Mouse (Mus musculus): ENCODE results near the gene Azin2.

The Azin2 gene

DNA sequence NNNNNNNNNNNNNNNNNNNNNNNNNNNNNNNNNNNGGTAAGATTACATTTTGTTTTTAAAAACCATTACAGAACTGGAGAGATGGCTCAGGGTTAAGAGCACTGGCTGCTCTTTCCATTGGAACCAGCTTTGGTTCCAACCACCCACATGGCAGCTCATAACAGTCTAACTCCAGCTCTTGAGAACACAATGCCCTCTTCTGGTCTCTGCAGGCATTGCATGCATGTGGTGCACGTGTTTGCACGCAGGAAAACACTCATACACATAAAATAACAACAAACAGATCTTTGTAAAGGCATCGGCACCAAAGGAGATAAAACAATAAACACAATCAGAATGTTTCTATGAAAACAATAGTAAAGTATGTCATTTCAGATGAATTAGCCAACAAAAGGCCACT, 19.9 kb downstream of the Azin2 start:
- DNase-seq (ENCODE audit: low spot score in 2 of 2) = no peak

DNA sequence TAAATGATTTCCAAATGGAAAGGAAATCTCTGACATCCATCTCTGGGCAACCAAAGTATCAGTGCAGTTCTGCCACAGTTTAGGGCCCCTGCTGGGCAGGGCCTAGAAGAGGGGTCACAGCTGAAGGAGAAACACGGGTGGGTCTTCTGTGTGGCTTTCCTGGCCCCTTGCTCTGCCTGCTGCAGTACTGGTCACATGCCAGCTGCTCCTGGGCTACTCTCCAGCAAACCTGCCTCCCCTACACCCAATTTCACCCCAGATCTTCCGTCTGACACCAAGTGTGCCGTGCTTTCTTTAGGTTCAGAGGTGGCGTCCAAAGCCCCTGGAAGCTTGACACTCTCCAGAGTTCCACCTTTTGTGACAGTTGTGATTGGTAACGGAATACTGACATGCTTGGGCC, 26.6 kb downstream of the Azin2 start:
- no peak for DNase-seq (ENCODE audit: low spot score in 2 of 2)

DNA sequence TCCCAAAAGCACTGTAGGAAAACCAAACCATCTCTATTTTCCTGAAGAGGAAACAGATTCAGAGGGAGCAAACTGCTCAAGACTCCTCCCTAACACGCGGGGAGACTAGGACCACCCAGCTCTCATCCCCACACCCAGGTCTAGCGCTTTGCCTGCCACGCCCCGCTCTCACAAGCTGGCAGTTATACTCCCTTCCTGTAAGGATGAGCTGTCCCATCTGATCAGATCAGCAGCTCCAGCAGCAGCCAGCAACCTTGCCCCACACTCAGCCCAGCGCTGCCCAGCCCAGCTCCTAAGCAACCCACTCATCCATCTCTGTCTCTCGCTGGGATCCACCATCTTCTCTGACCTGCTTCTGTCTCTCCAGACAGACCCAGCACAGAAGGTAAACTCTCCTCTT, 29.5 kb downstream of the Azin2 start:
- DNase-seq (ENCODE audit: low spot score in 2 of 2) = no peak

DNA sequence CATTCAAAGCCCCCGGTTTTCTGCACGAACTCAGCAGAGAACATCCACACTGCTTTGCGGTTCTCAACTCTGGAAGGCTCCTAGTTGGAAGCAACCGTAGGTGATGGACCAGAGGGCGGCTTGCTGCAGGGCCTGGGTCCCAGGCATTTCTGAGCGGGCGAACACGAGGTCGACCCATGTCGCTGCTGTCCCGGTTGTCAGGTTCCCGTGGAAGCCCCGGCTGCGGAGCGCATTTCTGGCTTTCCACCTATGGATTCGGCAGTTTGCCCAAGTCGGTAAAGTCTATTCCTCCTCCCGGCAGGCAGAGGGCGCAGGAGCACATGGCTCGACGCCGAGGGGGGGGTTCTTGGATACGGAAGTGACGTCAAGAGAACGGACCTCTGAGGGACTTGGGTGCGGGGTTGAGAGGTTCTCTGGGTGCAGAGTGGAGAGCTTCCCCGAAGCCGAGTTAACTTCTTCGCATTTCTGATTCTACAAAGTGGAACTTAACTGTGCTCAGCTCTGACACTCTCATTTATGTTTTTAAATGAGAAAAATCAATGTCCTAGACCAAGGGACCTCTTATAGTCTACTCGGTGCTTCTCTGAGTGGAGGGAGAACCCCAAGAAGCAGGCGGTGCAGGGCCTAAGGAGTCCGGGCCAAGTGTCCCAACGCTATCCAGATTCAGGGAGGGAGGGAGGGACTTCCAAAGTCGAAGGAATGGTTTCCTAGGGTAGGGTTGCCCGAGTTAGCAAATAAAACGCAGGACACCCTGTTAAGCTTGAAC, 37.2 kb downstream of the Azin2 start:
- DNase-seq (ENCODE audit: low spot score in 2 of 2) = peak; percentile 73 to 79

DNA sequence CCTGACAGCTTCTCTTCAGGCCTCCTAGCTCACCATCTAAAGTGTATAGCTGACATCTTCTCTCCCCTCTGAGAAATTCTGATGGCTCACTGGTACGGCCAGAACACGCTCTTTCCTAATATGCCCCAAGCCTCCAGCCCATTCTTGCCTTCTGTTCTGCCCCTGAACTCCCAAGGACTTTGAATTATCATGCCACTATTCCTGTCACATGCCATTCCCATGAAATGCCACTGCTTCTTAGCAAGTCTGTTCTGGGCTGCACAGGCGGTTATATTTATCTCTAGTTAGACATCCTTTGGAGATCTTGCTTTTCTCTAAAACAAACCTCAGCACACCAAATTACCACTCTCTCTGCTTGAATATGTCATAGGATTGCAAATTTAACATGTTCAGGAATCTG, 38.6 kb downstream of the Azin2 start:
- no peak for DNase-seq (ENCODE audit: low spot score in 2 of 2)

DNA sequence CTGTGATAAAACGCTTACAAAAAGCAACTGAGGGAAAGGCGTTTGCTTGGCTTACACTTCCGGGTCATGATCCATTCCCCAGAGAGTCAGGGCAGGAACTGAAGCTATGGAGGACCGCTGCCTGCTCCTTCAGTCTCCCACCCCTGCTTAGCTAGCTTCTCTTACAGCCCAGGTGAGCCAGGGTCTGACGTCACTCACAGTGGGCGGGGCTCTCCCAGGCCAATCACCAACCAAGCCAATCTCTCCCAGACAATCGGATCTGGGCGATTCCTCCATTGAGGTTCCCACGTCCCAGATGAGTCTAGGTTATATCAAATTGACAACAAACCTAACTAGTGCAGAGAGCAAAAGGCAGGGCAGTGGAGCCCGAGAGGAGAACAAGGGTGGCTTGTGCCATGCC, 43.1 kb downstream of the Azin2 start:
- no peak for DNase-seq (ENCODE audit: low spot score in 2 of 2)

DNA sequence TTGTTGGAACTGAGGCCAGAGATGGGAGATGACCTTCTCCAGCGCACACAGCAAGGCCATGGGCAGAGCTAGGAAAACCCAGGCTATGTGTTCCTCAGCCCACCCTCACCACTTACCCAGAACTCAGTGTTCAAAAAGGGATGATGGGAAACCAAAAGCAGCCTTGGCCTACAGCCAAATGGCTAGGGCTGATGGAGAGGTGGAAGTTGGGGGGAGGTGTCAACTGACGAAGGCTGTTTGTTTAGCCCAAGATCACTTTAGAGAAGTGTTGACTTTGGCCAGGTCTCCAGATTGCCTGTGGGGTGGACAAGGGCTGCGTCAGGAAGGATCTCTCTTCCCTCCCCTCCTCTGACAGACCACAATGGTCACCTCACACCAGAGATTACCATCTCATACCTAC, 44.1 kb downstream of the Azin2 start:
- DNase-seq (ENCODE audit: low spot score in 2 of 2) = no peak

DNA sequence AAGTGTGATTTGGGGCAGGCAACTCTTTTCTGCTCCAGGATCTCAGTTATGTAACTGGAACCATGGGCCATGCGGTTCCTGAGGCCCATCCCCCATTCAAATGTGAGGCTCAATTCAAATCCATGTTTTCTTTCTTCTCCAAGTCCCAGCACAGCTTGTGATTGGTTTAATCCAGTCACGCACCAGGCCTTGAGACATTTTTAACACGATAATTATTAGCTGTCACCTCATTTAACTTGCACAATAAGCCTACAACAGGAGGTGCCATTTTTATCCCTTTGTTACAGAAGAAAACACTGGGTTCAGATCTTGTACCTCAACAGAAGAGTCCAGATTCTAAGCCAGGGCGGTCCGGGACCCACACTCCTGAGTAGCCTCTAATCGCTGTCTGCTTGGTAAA, 44.5 kb downstream of the Azin2 start:
- no peak for DNase-seq (ENCODE audit: low spot score in 2 of 2)

DNA sequence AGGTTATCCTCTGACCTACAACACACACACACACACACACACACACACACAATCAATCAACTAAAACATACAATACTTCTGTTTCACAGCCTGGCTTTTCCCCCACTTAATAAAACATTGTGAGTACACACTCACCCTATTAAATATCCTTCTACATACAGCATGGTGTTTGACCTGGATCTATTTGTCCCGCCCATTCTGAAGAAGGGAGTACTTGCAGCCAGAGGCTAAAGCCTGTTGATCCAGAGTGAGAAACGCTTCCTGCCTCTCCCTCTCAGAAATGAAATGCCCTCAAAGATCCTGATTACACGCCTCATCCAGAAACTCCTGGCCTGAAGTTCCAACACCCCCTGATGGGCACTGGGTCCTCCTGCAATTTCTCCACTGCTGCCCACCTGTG, 45.1 kb downstream of the Azin2 start:
- no peak for DNase-seq (ENCODE audit: low spot score in 2 of 2)

DNA sequence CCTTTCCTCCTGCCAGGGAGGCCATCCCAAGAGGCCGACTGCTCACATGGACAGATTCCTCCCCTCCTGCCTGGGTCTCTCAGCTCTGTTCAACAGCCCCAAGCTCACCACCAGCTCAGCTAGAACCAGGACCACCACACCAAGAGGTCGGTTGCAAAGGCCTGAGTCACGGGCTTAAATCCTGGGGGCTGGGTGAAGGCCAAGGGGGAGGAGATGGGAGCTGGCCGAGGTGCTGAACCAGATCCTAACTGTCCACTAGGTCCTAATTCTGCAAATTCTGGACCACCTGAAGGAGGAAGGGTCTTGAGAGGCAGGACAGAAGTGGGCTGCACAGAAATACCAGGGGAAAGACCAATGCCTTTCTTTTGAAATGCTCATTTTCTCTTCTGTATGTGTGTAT, 48.4 kb downstream of the Azin2 start:
- no peak for DNase-seq (ENCODE audit: low spot score in 2 of 2)

DNA sequence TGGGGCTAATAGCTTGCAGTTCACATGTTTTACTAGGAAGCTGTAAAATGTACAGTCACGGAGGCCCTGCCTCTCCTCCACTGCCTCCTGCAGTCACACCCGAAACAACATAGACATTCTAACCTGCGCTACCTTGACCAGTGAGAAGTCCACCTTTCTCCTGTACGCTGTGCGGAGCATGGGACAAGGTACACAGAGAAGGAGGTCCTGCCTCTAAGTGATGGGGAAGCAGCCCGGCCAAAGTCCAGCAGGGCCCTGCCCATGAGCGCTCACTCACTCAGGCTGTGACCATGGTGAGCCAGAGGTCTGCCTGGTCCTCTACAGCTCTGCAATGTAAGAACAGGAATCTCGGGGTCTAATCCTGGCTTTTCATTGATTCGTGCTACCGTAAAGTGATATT, 50.2 kb downstream of the Azin2 start:
- no peak for DNase-seq (ENCODE audit: low spot score in 2 of 2)

DNA sequence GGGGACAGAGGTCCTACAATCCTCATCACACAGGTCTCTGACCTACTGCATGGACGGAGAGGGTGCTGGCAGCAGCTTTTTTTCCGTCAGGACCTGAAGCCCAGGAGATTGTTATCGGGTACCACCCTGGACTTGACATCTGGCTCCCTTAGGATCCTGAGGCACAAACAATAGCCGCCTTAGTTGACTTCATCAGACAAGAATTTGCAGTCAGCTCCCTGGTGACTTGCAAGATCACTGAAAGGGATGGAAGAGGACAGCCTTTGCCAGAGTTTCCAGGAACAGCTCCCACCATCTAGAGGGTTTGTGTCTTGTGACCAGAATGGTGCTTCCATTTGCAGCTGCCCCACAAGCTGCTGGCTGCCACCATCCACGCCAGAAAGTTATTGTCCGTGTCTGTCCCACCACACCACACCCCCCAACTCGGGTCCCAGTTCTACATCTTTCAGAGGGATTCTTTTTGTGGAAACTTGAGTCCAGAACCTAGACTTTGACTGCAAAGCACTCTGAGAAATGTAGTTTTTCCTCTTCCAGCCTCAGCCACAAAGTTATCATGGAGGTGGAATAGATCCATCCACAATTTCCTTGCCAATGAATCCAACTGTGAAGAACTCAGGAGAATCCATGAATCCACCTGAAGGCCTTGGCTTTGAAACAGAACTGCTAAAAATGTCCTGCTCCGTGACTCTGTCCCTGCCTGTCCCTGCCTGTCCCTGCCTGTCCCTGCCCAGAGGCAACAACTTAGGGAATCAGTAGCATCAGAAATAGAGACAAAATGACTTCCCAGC, 51.8 kb downstream of the Azin2 start:
- no peak for DNase-seq (ENCODE audit: low spot score in 2 of 2)

DNA sequence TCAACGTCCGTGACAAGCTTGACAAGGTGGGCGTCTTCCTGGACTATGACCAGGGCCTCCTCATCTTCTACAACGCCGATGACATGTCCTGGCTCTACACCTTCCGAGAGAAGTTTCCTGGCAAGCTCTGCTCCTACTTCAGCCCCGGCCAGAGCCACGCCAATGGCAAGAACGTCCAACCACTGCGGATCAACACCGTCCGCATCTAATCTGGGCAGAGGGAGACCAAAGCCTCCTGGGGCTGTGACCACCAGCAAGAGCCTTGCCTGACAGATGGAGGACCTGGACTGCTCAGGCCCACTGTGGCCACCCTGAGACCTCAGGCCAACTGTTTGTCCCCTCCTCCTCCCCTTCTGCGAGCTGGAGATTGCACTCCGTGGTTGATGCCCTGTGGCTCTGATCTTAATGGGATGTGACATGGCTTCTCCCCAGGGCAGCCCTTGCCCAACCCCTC, 52.8 kb downstream of the Azin2 start:
- no peak for DNase-seq (ENCODE audit: low spot score in 2 of 2)

DNA sequence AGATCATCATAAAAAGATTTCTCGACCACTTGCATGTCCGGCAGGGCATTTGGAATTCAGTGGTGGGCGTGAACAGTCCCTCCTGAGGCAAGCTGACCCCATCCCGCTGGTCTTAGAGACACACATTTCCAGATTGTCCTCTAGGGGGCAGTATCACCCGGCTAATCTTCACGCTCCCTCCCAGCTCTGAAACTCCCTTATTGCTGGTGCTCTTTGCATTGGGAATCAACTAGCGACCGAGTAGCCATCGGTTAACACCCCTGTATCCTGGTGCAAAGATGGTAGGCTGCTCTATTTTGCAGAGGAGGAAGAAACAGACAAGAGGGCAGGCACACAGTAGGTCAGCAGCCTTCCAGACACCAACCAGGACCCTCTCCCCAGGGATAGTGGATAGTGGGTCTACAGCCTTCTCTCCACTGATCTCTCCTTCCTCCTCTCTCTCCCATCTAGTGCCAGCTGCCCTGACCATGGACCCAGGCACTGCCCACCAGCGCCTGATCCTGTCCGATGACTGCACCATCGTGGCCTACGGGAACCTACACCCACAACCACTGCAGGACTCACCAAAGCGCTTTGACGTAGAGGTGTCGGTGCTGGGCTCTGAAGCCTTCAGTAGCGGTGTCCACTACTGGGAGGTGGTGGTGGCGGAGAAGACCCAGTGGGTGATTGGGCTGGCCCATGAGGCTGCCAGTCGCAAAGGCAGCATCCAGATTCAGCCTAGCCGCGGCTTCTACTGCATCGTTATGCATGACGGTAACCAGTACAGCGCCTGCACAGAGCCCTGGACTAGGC, 53.5 kb downstream of the Azin2 start:
- no peak for DNase-seq (ENCODE audit: low spot score in 2 of 2)

DNA sequence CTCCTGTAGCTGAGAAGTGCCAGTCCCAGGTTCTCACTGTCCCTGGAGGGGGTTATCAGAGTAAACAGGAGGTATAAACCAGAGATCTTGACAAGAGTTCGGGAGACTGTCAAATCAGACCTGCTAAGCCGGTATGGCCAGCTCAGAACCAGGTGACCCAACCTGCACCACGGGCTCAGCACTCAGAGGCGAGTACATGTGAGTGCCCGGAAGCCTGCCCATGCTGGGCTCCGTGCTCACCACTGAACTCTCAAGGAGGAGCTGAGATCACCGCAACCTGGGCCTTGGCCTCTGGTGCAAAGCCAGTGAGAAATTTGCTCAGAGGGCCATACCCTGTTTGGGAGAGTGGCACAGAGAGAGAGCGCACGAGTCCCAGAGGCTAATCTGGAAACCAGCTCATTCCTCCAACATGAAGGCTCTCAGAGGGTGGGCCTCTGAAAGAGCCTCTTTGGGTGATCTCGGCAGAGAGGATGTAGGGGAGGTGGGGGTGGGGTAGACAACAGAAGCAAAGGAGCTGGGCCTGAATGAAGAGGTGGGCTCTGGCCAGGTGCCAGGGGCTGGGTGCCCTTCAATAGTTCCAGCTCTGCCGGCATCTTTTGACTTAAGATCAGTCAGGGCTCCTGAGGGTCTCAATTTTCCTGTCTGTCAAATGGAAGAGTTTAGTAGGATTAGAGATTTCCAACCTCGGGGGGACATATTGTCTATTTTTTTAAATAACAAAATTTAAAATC, 54.8 kb downstream of the Azin2 start:
- DNase-seq (ENCODE audit: low spot score in 2 of 2) = peak; percentile 56 to 71

DNA sequence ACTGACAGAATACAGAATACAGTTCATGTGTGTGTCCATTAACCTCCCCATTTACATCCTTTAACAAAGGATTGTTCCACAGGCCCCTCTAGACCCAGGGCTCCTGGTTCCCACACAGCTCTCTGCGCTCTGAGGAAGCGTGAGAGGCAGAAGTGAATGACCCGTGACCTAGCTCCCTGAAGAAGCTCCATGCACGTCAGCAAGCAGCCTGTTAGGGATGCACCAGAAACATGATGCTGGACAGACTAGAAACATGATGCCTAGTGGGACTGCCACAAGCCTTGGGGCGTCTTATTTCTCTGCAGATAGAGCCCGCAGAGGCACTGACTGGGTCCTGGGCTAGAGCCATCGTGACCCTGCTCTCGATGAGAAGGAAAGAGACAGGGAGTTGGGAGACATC, 55.5 kb downstream of the Azin2 start:
- DNase-seq (ENCODE audit: low spot score in 2 of 2) = no peak

DNA sequence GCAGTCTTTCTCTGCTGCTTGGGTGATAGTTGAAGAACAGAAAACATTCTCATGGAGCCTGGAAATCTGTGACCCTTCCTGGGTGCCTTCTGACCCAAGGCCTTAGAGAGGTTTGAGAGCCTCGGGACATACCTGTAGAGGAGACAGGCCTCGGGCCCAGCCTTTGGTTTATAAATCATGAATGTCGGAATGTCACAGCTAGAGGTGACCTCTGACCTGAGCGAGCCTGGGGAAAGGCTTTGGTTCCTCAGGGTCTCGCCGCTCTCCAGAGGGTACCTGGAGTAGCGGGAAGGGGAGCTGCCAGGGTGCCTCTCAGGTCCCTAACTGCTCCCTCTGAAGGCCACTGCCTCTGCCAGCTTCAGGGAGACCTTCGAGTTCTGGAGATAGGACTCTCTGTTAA, 57.0 kb downstream of the Azin2 start:
- no peak for DNase-seq (ENCODE audit: low spot score in 2 of 2)

DNA sequence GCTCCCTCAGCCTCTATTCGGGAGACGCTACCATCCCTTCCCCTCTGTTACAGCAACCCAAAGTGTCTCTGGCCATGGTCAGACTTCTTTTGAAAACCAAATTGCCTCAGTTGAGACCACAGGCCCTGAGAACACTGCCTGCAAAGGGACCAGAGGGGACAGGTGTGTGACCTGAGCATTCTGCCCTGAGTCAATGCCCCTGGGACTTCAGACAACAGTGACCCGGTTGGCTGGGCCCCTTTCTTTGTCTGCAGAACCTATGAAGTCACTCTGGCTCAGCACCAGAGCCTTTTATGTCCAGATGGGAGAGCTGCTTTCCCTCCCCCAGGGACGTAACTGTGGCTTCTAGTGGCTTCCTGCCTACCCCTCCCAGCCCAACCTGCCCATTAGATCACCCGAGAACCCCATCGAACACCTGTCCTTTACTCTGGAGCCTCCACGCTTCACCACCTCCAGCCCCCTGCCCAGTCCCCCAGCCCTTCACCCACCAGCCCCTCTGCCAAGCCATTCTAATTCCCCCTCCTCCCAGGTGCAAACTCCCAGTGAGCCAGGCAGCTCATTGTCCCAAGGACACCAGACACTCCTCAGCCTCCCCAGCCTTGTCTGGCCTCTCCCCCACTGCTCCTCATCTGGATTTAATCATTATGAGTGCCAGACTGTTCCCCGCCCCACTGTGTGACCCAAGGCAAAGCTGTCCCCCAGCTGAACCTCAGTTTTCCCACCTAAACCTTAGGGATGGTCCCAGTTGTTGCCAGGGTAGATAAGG, 58.0 kb downstream of the Azin2 start:
- DNase-seq (ENCODE audit: low spot score in 2 of 2) = no peak

DNA sequence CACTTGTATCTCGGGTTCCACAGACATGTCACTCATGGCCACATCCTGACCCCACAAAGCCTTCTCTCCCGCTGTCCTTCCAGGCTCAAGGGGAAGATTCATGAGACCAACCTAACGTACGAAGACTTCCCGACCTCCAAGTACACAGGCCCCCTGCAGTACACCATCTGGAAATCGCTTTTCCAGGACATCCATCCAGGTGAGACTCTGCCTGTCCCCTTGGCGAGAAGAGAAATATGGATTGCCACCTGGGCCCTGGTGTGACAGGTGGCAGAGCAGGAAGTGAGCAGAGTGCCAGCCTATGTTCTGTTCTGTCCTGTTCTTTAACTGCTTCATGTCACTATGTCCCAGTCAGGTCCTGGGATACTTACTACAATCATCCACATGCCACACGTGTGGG, 59.9 kb downstream of the Azin2 start:
- no peak for DNase-seq (ENCODE audit: low spot score in 2 of 2)

DNA sequence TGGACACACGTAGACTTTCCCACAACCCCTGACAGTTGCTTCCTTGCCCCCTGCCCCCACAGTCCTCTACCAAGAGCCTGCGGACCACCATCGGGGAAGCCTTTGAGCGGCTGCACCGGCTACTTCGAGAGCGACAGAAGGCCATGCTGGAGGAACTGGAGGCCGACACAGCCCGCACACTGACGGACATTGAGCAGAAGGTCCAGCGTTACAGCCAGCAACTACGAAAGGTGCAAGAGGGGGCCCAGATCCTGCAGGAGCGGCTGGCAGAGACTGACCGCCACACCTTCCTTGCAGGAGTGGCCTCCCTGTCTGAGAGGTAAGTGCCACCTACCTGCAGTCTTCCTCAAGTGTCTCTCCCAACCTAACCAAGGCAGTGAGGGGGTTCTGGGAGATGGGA, 61.8 kb downstream of the Azin2 start:
- no peak for DNase-seq (ENCODE audit: low spot score in 2 of 2)

DNA sequence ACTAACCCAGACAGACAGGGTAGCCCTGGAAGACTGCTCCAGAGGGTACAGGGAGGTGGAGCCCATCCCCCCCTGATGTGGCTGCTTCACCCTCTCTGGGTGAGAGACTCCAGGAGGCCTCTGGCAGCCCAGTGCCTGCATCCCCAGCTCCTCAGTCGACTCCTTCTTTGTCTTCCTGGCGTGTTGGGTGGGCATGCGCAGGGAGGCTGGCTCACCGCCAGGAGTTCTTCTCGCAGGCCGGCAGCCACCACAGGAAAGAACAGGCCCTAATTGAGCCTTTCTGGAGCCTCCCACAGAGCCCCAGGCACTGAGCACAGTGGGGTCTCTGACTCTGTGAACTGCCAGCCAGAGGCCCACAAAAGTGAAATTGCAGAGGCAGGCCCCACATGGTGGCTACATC, 62.9 kb downstream of the Azin2 start:
- DNase-seq (ENCODE audit: low spot score in 2 of 2) = peak in 1 of 2 experiments; percentile 50
